ENCODE assay signal across 8 mouse cellular contexts in the genomic region with DNA sequence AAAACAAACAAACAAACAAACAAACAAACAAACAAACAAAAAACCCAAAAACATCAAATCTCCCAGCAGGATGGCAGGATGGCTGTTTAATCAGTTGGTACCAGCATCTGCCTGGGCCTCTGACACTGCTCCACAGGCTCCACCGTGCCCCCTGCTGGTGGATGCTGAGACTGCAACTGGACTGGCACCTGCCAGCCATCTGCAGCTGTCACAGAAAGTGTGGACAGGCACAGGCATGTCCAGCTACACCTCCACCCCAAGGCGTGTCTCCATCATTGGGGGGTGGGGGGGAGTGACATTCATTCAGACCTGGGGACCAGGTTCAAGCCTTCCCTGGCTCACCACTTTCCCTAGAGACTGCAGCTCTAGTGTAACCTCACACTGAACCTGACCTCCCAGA. TPM values are rescaled to one million over a fixed set of nuclear protein-coding genes. Genes with fewer than 3 reads are reported as not detected.
A peak's percentile ranks its signal among the peaks of the same experiment; 100 is the strongest.
DNase-seq lines count a peak whose midpoint lies in the region; ATAC-seq and TF ChIP-seq lines count a peak whose summit lies in the region.

No protein-coding gene starts in this region.

- TF ChIP-seq EP300 in liver, embryonic 14.5 days (IDR thresholded peaks at IDR 0.05; ENCODE audit: low read depth) = no peak

- H3K27me3 ChIP-seq in liver, embryonic 14.5 days (ENCODE audit: control insufficient read depth, insufficient read depth, low read length) = no peaks in the 10 kb centered on the region

- peak; percentile 76 for DNase-seq in 416B (ENCODE audit: low read depth)
- peak; percentile 34 for DNase-seq in WW6 (ENCODE audit: low read depth, low spot score)
- DNase-seq in gastrocnemius, postnatal 14 days = peak; percentile 83
- peak; percentile 77 to 96 for DNase-seq in kidney, postnatal 36 days
- DNase-seq in liver, embryonic 14.5 days (ENCODE audit: low read depth in 3 of 3, low spot score in 3 of 3) = peak; percentile 52 to 62 (median 53)
- DNase-seq in ovary, postnatal 10 days (ENCODE audit: low spot score) = peak; percentile 65
- peak; percentile 54 to 90 for DNase-seq in thymus, postnatal 10 days (ENCODE audit: low spot score in 2 of 2)

- peak; percentile 76; the same call in 1 of the 2 replicates for ATAC-seq in common myeloid progenitor, adult 5-6 weeks (replicated peaks; ENCODE audit: low read depth, poor library complexity, severe bottlenecking)
- ATAC-seq in liver, embryonic 14.5 days (ENCODE audit: insufficient read depth) = peak; percentile 42; the same call in 1 of the 2 replicates

- H3K9ac ChIP-seq in liver, embryonic 14.5 days (replicated peaks) = no peak overlapping the region

- TF ChIP-seq CTCF in liver, embryonic 14.5 days (IDR thresholded peaks at IDR 0.05; ENCODE audit: low read depth) = peak; percentile 100

- no peak overlapping the region for H3K4me3 ChIP-seq in liver, embryonic 14.5 days (ENCODE audit: insufficient read depth in 1 of 2, low read depth in 2 of 2, low read length in 2 of 2)

- H3K4me1 ChIP-seq in liver, embryonic 14.5 days (replicated peaks; ENCODE audit: control insufficient read depth in 2 of 2, insufficient read depth in 2 of 2, low read length in 1 of 2) = peaks cover 0 to 11% of the 10 kb centered on the region in 2 experiments; a peak in 3 of 4 replicates

- H3K4me2 ChIP-seq in liver, embryonic 14.5 days (ENCODE audit: low read depth) = no peak overlapping the region

- 0% methylated on average over 2 of the region's 2 CpGs for WGBS in liver, embryonic 14.5 days (ENCODE audit: insufficient replicate concordance)

- no peaks in the 10 kb centered on the region for H3K9me3 ChIP-seq in liver, embryonic 14.5 days (ENCODE audit: control insufficient read depth, low read length)

- H3K27ac ChIP-seq in liver, embryonic 14.5 days = no peak overlapping the region

- H3K36me3 ChIP-seq in liver, embryonic 14.5 days (replicated peaks; ENCODE audit: control insufficient read depth, insufficient read depth, low read depth) = no peaks in the 10 kb centered on the region

- intact Hi-C loops in gastrocnemius, postnatal 14 days (cut with DNase I; ENCODE audit: low total_unique reads) = loop anchor here (5.0 kb wide), 1 partner anchor 41 kb away; no protein-coding TSS in a partner anchor

RNA-seq across cellular contexts. Expression of a gene that starts 37.2 kb away (rescaled TPM):
- total RNA-seq in common myeloid progenitor, adult 5-6 weeks (2017) = 0.15 TPM in 1 of 2 replicates, not detected in the other
- 1 to 10 TPM; 1.4 to 1.6 TPM for total RNA-seq in gastrocnemius, postnatal 14 days (2021)
- 0.07 and 0.23 TPM in 2 replicates for polyA plus RNA-seq in liver, embryonic 14.5 days (2012; rRNA removed)
- 0.10 and 0.28 TPM in 2 replicates for polyA plus RNA-seq in liver, embryonic 14.5 days (2014; fragmentation: Nextera tagmentation; extraction: Ambion mirVana)

RNA-seq across cellular contexts. Expression of a gene that starts 37.5 kb away (rescaled TPM):
- total RNA-seq in common myeloid progenitor, adult 5-6 weeks (2017) = 46.8 and 66.6 TPM in 2 replicates
- 10 to 100 TPM in 1 of 2 experiments, 1 to 10 TPM in 1; 9.3 to 12.8 TPM for total RNA-seq in gastrocnemius, postnatal 14 days (2021)
- 5.2 and 9.1 TPM in 2 replicates for polyA plus RNA-seq in liver, embryonic 14.5 days (2012; rRNA removed)
- polyA plus RNA-seq in liver, embryonic 14.5 days (2014; fragmentation: Nextera tagmentation; extraction: Ambion mirVana) = 17.7 and 22.1 TPM in 2 replicates

Comparison
In these comparisons a context has a peak if more than half of its experiments do, and no peak if none do; other contexts are left out.
1. DNase-seq: peak in every context shown above with its lines; median percentile 86 in kidney, postnatal 36 days; 83 in gastrocnemius, postnatal 14 days; 76 in 416B; 72 in thymus, postnatal 10 days; 65 in ovary, postnatal 10 days; 53 in liver, embryonic 14.5 days; 34 in WW6.